Mouse (Mus musculus) intestine, embryonic 14.5 days (tissue): ENCODE data around the gene Vegfb. TPM values are rescaled to one million over a fixed set of nuclear protein-coding genes. Genes with fewer than 3 reads are reported as not detected.

Experiments
- ATAC-seq: fragments of 200-750 bp; cut with Nextera tagmentation; replicated peaks from 2 replicates; pipeline ENCODE4 v1.8.0; 2017; ENCODE audit warnings: low read depth, moderate number of reproducible peaks, moderate TSS enrichment, moderate library complexity; ENCODE audit not compliant: low FRiP score, low TSS enrichment
- DNase-seq: peaks from one replicate; pipeline ENCODE4 v3.0.0-alpha.2; 2018; ENCODE audit warnings: low spot score
- H3K27ac ChIP-seq: fragments of 300-500 bp; sonication (generic); 2 replicates; pipeline ENCODE4 v1.5.1; 2014; ENCODE audit warnings: low read depth, mild to moderate bottlenecking, control low read depth
- H3K27me3 ChIP-seq: fragments of 300-500 bp; sonication (generic); replicated peaks from 2 replicates; pipeline ENCODE4 v1.6.1; 2014; ENCODE audit warnings: low read length, control low read depth; ENCODE audit not compliant: control insufficient read depth, insufficient read depth
- H3K36me3 ChIP-seq: fragments of 300-500 bp; sonication (generic); 2 replicates; pipeline ENCODE4 v1.6.1; 2014; ENCODE audit warnings: low read length, control low read depth; ENCODE audit not compliant: control insufficient read depth, insufficient read depth
- H3K4me1 ChIP-seq: fragments of 300-500 bp; sonication (generic); replicated peaks from 2 replicates; pipeline ENCODE4 v1.6.1; 2014; ENCODE audit warnings: low read length, control low read depth, mixed read lengths; ENCODE audit not compliant: control insufficient read depth, insufficient read depth
- H3K4me2 ChIP-seq: fragments of 300-500 bp; sonication (generic); 2 replicates; pipeline ENCODE4 v1.6.1; 2014; ENCODE audit warnings: low read length
- H3K4me3 ChIP-seq: fragments of 300-500 bp; sonication (generic); 2 replicates; pipeline ENCODE4 v1.5.1; 2014; ENCODE audit warnings: low read depth, low read length, control low read depth, mixed read lengths
- H3K9ac ChIP-seq: fragments of 300-500 bp; sonication (generic); 2 replicates; pipeline ENCODE4 v1.6.1; 2014; ENCODE audit warnings: mild to moderate bottlenecking, low read length
- H3K9me3 ChIP-seq: fragments of 300-500 bp; sonication (generic); 2 replicates; pipeline ENCODE4 v1.6.1; 2016; ENCODE audit warnings: low read length, control low read depth; ENCODE audit not compliant: control insufficient read depth
- WGBS: fragments of 180-500 bp; shearing (Covaris S2); extraction: QIAGEN DNeasy Blood & Tissue Kit; methylation state at CpG from one replicate; pipeline ENCODE4 v1.1.7; 2014; 5-methylcytosine and 5-hydroxymethylcytosine counted together
- polyA plus RNA-seq: library from polyadenylated mRNA; unstranded; fragments of >200 nt; fragmentation: Nextera tagmentation; extraction: Ambion mirVana; gene quantifications from 2 replicates; pipeline ENCODE4 v1.2.1, GENCODE M21; 2014

The Vegfb gene
- polyA plus RNA-seq, 1 experiment from 2014 or later: 50.5 TPM

GRCm38 (mm10) chr19:6975537-6976521 is 11.6 kb downstream of the Vegfb start, which contains the start of gene Plcb3:
Plcb3 (minus strand) TSS chr19:6976470.
- Histone ChIP-seq H3K9ac (peak within 1 kb of the TSS; percentile 81), H3K4me2 (peak within 1 kb of the TSS; percentile 92), H3K9me3 (no peaks in the 10 kb centered on the region), H3K27me3 (no peaks in the 10 kb centered on the region), H3K4me3 (peak within 1 kb of the TSS; percentile 98), H3K4me1 (peaks cover 36% of the 10 kb centered on the region), H3K27ac (peak within 1 kb of the TSS; percentile 86), H3K36me3 (peaks cover 22% of the 10 kb centered on the region)
- ATAC-seq: no peak
- 2% methylated on average over 16 of the region's 16 CpGs for WGBS
- DNase-seq: peak; percentile 79

DNA sequence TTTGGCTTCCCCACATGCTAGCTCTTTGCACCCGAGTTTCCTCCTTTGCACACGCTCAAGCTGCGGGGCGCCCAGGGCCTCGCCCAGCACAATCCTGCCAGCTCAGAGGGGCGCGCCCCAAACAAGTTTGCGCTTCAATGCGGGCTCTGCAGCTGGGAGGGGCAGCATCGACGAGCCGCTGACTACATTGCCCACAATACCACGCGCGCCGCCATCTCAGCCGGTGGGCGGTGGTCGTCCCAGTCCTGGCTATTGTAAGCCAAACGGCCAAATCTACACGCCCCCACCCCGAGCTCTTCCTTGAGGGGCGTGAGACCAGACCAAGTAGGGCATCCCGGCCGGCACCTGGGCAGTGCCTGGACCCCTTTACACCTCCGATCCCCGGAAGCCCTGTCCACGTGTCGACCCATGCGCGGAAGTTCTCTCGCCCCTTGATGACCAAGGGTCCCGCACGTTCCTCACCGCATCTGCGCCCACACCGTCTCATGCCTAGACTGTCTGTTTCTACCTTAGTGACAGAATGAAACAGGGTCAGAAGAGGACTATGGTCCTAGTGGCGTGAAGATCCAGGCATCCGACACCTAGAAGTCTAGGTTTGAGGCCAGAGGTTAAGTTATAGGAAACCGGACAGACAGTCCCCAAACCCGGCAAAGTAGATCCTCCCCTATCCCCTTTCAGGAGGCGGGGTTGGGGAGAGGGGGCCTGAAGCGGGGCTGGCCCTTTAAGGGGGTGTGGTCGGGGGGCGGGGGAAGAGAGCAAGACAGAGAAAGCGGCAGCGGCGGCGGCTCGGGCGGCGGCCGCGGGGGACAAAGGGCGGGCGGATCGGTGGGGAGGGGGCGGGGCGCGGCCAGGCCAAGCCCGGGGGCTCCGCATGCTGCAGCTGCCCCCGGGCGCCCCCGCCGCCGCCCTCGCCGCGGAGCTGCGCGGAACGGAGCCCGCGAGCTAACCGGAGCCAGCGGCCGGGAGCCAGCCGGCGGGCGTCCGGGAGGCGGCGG is 12.9 kb downstream of the Vegfb start, which contains the start of gene Ppp1r14b:
Ppp1r14b (plus strand) TSS at position 758 of the 995 bp plus-strand sequence.
- Histone ChIP-seq H3K9ac (peak within 1 kb of the TSS; percentile 81), H3K4me3 (peak within 1 kb of the TSS; percentile 98), H3K9me3 (no peaks in the 10 kb centered on the region), H3K27ac (peak within 1 kb of the TSS; percentile 86), H3K4me2 (peak within 1 kb of the TSS; percentile 92), H3K27me3 (no peaks in the 10 kb centered on the region), H3K4me1 (peaks cover 47% of the 10 kb centered on the region), H3K36me3 (peaks cover 22% of the 10 kb centered on the region)
- WGBS: 1% methylated on average over 70 of the region's 84 CpGs
- DNase-seq (peak; percentile 93), ATAC-seq (peak; percentile 54)

DNA sequence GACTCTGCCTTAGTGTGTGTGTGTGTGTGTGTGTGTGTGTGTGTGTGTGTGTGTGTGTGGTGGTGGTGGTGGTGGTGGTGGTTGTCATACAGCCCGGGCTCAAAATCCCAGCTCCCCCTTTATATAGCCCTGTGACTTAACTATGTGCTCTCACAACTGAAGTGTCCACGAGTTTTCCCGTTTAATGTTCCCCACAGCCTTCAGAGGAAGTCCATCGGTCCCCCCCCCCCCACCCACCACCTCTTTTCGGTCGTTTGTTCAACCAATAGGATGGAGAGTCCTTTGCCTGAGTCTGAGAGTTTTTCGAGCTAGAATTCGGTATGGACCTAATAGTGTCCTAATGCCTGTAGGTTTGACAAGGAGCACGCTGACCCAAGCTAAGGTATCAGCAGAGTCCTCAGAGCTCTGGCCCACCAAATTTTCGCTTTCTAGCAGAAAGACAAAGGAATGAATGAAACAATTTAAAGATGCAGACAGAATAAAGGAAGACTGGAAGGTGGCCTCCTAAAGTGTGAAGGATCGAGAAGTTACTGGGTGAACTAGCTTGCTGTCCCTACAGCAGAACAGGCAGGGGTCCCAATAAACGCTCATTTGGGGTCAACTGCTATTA is 13.8 kb downstream of the Vegfb start:
- Histone ChIP-seq H3K36me3 (peaks cover 22% of the 10 kb centered on the region), H3K27me3 (no peaks in the 10 kb centered on the region), H3K4me1 (peaks cover 41% of the 10 kb centered on the region), H3K4me3 (peak overlapping the region; percentile 98), H3K9me3 (no peaks in the 10 kb centered on the region), H3K4me2 (peak overlapping the region; percentile 92), H3K27ac (no peak overlapping the region), H3K9ac (peak overlapping the region; percentile 81)
- 34% methylated on average over 12 of the region's 12 CpGs for WGBS
- DNase-seq (no peak), ATAC-seq (no peak)

DNA sequence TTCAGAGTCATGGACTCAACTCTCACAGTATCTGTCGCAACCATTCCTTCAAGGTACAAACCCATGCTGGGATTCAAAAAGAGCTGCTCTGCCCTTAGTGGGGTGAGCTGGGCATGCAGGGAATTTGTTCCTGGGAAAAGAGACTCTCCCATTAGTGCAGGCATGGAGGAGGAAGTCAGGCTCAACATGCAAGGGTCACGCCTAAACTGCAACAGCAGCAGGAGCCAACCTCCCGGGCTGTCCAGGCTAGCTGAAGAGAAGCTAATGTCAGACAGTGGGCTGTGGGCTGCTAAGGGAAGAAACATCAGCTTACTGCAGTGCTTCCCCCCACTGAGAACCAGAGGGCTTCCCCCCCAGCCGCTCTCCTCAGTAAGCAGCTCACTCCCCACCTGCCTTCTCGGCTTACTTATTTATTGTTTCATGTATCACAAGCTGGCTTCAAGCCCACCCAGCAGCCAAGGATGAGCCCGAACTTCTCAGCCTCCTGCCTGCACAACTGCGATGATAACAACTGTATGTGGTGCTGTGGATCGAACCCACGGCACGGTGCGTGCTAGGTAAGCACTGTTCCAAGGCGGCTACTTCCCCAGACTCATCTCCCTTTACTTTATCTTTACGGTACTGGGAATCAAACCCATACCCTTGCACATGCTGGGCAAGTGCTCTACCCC is 15.1 kb downstream of the Vegfb start:
- Histone ChIP-seq H3K27me3 (no peaks in the 10 kb centered on the region), H3K4me1 (peaks cover 46% of the 10 kb centered on the region), H3K9me3 (no peaks in the 10 kb centered on the region), H3K4me3 (no peak overlapping the region), H3K9ac (no peak overlapping the region), H3K4me2 (no peak overlapping the region), H3K27ac (peak overlapping the region; percentile 14; the same call in 1 of the 2 replicates), H3K36me3 (peaks cover 9% of the 10 kb centered on the region)
- DNase-seq (peak; percentile 52), ATAC-seq (no peak)
- 80% methylated on average over 13 of the region's 13 CpGs for WGBS

DNA sequence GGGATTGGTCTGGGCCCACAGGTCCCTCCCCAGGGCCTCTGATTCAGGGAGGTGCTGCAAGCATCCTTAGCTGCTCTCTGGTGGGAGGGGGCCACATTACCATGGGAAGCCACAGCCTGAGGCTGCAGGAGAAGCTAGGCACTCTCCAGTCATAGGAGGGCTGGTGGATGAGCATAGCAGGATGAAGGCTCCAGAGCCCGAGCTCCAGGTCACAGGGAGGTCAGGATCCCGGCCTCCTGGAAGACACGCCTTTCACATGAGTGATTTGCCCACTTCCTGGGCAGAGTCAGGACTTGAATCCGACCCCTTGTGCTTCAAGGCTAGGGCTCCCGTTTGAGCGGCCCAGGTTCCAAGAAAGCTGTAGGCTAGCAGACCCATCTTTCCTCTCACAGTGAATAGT is 15.8 kb downstream of the Vegfb start:
- DNase-seq: peak; percentile 51
- H3K4me1 ChIP-seq: peaks cover 46% of the 10 kb centered on the region
- no peak overlapping the region for H3K4me3 ChIP-seq
- H3K4me2 ChIP-seq: no peak overlapping the region
- WGBS: 20% methylated on average over 6 of the region's 6 CpGs
- H3K27me3 ChIP-seq: no peaks in the 10 kb centered on the region
- no peak overlapping the region for H3K9ac ChIP-seq
- ATAC-seq: no peak
- H3K9me3 ChIP-seq: no peaks in the 10 kb centered on the region
- H3K27ac ChIP-seq: 0 out of 2 replicates have a peak overlapping the region, but pooled peaks have one; percentile 34
- H3K36me3 ChIP-seq: peaks cover 5% of the 10 kb centered on the region; the same call in 1 of the 2 replicates

DNA sequence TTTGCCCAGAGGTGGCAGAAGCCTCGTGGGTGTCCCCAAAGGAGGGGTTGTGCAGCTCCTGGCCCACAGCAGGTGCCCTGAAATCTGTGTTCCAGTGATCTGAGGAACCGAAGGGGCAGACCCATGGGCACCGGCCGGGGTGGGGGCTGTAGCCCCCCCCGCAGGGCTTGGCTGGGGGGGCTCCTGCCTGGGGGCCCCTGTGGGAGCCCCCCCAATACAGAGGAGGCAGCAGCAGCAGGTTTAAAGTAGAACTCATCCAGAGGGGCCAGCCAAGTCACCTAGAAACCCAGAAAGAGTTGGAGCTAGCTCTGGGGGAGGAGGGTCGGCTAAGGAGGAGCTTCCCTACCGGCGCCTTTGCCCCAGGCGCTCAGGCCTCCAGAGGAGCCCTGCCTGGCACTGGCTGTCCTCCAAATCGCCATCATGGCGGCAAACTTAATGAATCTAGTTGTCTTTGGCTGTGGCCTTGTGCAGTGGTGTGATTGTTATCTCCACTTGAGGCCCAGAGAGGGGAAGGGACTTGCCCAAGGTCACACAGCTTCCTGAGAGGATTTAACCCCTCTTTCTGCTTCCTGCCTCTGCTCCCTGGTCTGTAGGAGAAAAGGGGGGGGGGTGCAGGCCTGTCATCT is 16.9 kb downstream of the Vegfb start:
- DNase-seq (no peak), ATAC-seq (no peak)
- H3K36me3 ChIP-seq: peaks cover 12% of the 10 kb centered on the region
- 22% methylated on average over 11 of the region's 11 CpGs for WGBS
- H3K27ac ChIP-seq: peak overlapping the region; percentile 34; the same call in 1 of the 2 replicates
- H3K27me3 ChIP-seq: no peaks in the 10 kb centered on the region
- H3K4me2 ChIP-seq: peak overlapping the region; percentile 60
- H3K4me1 ChIP-seq: peaks cover 38% of the 10 kb centered on the region
- H3K9me3 ChIP-seq: no peaks in the 10 kb centered on the region
- H3K9ac ChIP-seq: peak overlapping the region; percentile 67; the same call in 1 of the 2 replicates
- peak overlapping the region; percentile 72; the same call in 1 of the 2 replicates for H3K4me3 ChIP-seq

DNA sequence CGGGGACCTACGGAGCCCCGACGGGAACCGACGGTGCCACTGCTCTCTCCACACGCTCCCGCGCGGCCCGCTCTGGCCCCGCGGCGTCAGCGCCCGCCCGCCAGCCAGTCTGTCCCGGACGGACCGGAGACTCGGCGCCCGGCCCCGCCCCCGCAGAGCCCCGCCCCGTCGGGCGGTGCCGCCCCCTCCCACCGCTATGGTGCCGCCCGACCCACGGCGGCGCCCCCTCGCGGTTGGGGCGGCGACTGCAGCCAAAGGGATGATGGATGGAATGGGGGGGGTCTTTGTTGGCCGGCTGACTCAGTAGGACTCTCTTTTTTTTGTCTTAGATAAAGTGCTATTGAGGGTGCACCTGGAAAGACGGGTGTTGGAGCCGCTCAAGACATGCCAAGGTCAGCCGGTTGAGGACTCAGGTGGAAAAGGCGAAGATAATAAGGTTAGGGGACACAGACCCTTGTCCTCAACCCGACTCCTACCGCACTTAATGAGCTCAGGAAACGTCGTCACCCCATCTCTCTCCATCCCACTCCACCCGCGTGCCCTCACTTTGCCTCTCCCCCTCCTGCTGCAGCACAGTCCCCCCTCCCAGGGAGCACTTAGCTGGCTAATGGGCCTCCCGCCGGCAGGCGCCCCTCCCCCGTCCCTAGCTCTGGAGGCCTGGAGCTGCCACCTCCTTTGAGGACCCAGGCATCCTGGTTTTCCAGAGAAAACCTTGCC is 17.6 kb downstream of the Vegfb start:
- ATAC-seq (peak; percentile 64), DNase-seq (peak; percentile 92)
- 1% methylated on average over 54 of the region's 55 CpGs for WGBS
- H3K9me3 ChIP-seq: no peaks in the 10 kb centered on the region
- peaks cover 19% of the 10 kb centered on the region for H3K36me3 ChIP-seq
- H3K27me3 ChIP-seq: no peaks in the 10 kb centered on the region
- peak overlapping the region; percentile 60 for H3K4me2 ChIP-seq
- H3K9ac ChIP-seq: peak overlapping the region; percentile 67
- H3K4me1 ChIP-seq: peaks cover 38% of the 10 kb centered on the region
- H3K4me3 ChIP-seq: peak overlapping the region; percentile 72
- H3K27ac ChIP-seq: peak overlapping the region; percentile 69; the same call in 1 of the 2 replicates
